Mouse (Mus musculus) left cerebral cortex, adult 9 months (tissue): ENCODE results near the gene Gm20662.
A peak's percentile ranks its signal among the peaks of the same experiment; 100 is the strongest.

Experiments used
- DNase-seq, 2 experiments: peaks; one replicate each; pipeline ENCODE4 v3.0.0; 2022; ENCODE audit warnings: low spot score in 2 of 2

Gene Gm20662

DNA sequence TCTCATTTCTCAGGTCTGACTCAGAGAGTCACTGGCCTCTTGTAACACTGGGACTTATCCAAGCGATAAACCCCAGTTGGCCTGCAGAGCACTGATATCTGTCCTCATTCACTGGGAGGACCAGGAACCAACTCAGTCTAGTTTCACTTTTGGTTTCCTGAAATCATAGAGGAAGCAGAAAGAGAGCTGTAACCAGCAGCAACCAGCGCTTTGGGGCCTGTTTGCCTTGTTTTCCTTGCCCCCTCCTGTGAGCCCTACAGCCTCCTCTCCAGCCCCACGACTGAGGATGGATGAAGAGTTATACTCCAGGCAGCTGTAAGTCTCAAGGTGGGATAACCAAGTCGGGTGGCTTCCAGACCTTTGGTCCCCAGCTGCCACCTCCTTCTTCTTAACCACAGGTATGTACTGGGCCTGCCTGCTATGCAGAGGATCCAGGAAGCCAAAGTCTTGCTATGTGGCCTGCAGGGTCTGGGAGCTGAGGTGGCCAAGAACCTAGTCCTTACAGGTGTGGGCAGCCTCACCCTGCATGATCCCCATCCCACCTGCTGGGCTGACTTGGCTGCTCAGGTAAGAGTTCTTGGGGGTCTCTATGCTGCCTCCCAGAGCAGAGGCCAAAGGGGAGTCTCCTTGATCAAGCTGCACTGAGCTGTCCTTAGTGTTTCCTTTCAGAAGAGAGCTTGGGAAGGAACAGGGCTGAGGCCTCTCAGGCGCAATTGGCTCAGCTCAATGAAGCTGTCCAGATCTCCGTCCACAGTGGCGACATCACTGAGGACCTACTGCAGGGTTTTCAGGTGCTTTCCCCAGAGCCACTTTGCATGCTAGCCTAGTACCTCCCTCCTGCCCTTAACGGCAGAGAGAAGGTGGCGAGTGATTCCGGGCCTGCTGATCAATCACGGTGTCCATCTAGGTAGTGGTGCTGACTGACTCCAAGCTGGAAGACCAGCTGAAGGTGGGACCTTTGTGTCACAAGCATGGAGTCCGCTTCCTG is 20.5 kb upstream of the Gm20662 start, which contains the start of gene Uba7:
TSS of gene Uba7 (plus strand) at position 107 of the 988 bp plus-strand sequence.
- DNase-seq = no peak

DNA sequence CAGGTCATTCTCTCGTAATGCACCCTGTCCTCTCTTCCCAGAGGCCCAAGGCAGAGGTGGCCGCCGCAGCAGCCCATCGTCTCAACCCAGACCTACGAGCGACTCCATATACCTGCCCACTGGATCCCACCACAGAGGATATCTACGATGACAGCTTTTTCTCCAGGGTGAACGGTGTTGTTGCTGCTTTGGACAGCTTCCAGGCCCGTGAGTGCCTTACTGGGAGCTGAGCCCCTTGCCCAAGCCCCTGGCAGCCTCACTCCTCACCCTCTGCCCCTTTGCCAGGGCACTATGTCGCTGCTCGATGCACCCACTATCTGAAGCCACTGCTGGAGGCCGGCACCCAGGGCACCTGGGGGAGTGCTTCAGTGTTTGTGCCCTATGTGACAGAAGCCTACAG is 17.3 kb upstream of the Gm20662 start:
- no peak for DNase-seq

DNA sequence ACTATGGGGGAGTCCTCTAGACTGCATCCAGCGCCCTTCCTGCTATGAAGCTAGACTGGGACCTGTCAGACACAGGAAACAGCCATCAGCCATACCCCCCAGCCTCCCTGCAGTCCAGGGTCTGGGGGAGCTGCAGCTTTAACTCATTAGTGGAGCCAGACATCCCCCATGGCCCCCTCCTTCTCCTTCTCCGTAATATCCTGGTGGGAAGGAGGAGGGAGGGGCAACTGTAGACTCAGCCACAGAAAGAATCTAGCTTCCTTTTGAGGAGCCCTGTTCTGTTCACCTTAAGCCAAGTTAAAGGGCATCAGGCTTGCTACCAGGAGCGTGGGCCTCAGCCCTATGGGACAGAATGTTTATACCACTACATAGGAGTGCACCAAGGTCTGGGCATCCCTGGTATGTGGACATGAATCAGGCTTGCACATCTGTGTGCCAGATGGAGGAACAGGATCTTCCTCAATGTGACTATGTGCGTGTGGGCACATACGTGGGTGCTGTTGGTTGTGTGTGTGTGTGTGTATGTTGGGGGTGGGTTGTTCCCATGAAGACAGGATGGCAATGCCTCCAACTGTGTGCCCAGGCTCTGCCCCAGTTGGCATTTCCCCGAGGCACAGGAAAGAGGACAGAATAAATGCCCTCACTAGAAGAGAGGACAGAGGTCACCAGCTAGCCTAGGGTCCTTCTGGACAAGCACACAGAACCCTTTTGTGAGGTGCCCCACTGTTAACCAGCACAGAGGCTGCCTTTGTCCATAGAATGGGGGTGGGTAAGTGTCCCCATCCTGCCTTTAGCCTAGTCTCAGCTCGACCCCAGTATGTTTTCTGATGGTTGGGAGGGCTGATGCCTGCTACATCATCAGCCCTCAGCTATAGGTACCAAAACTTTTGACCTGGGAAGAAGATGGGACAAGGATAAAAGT is 14.2 kb upstream of the Gm20662 start:
- DNase-seq = peak in 1 of 2 experiments; percentile 60

DNA sequence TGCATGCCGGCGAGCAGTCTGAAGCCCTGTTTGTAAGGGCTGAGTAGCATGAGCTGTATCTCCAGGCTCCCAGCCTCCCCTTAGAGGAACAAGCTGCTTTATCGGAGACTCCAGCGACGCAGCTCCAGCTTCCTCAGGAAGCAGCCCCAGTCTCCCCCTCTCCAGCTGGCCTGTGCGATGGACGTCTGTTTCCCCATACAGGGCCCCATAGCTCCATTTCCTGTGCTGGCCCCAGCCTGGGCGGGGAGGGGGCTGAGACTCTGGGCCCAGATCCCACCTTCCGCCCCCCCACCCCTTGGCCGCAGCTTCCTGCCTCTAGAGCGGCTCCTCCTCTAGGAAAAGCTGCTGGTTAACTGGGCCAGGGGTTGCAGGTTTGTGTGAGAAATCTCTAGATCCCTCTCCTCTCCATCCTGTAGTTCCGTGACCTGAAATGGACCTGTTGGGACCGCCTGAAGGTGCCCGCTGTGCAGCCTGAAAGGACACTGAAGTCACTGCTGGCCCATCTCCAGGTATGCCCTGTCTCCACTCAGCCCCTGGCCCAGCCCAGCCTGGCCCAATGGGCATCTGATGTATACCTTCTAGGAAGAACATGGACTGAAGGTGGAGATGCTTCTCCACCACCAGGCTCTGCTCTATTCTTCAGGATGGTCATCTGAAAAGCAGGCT is 13.3 kb upstream of the Gm20662 start, which contains the start of gene Gm20661:
TSS of gene Gm20661 (plus strand) at position 378 of the 666 bp plus-strand sequence.
- DNase-seq = peak in 1 of 2 experiments; percentile 35

DNA sequence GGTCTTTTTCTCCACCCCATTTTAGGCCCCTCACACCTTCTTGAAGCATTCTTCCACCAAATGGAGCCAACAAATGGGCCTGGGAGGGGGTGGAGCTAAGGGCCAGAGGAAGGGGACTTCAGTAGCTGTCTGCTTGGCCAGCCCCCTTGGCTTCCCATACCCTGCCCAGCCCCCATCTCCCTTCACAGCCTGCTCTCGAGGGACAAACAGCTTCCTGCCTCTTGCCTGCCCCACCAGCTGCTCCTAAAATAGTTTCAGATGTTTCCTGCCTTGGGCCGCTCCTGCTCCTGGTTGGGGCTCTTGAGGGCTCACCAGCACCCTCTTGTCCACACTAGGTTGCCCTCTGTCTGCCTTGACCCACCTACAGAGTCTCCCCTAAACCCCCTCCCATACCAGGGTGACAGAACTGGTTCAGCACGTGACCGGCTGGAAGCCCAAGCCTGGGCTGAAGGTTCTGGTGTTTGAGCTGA is 12.7 kb upstream of the Gm20662 start:
- DNase-seq = peak in 1 of 2 experiments; percentile 42

DNA sequence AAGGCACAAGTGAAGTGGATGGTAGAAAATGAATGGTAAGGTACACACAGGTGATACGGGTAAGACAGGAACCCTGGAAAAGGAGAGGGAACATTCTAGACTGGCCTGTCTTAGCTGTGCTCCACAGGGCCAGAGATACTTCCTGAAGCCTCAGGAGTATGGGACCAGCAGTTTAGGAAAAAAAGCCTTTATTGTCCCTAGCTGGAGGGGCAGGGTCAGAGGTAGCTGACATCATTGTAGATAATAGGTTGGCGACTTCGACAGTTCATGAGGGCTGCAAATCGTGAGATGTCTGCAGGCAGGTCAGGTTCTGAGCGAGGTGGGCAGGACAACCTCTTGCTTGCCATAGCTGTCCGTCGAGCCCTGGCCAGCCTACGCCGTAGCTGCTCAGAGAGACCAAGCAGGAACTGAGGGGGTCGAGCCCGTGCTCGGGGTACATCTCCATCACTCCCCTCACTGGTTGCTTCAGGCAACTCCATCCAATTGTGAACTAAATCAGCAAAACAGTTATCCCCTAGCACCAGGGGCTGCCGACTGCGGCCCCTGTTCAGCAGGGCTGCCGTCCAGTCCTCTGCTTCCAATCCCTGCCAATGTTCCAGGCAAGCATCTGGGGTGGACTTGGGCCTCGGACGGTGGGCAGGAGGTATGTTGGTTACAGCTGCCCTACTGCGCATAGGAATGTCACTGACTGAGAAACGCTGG is 11.9 kb upstream of the Gm20662 start:
- DNase-seq = no peak

DNA sequence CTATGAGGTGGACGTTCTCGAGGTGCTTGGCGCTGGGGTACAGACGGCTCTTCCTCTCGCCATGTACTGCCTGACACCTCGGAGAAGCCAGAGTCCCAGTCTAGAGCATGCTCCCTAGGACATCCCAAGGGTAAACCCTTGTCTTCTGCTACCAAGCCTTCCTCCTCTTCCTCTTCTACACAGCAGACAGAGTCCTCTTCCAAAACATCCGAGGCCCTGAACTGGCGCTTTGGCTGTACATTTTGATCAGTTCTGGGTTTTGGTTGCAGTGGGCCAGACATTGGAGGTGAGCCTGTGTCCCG is 11.4 kb upstream of the Gm20662 start:
- DNase-seq = no peak

DNA sequence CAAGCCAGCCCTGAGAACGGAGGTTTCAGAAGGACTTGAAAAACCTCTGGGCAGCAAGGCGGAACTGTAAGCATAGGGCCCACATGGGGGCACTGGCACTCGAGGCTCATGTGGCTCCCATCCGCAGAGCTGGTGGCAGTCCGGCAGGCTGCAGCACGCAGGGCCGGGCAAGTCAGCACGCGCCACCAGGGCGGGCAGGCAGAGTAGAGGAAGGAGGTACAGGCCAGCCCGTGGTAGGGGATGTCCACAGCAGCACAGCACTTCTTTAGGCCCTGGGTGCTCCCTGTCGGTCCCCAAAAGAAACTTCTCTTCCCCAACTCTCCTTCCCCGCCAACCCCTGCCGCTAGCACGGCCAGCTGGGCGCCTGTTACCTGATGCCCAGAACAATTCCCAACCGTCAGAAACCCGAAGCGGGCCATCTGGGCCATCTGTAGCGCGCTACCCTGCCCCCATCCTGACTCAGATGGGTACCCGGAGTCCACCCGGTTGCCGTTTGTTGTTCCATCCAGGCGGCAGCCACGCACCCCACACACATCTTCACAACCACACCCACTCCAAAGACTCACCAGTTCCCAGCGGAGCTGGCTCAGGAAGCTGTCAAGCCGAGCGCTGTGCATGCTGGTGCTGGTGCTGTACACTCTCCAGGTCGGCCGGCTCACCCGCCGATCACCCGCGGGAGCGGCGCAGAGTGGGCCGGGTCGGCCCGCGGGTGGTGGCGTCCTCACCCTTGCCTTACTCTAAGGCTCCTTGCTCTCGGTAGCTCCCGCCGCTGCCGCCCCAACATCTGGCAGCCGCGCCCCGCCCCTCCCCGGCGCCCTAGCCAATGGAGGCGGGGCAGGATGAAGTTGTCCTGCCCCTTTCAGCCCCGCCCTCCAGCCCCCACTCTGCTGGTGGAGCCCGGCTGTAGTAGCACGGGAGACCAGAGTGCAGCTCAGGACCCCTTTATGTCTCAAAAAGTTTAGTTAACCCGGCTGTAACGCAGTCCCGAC is 10.7 kb upstream of the Gm20662 start, which contains the start of gene Inka1:
TSS of gene Inka1 (minus strand) at position 749 of the 989 bp plus-strand sequence.
- DNase-seq = peak in 1 of 2 experiments; percentile 81

DNA sequence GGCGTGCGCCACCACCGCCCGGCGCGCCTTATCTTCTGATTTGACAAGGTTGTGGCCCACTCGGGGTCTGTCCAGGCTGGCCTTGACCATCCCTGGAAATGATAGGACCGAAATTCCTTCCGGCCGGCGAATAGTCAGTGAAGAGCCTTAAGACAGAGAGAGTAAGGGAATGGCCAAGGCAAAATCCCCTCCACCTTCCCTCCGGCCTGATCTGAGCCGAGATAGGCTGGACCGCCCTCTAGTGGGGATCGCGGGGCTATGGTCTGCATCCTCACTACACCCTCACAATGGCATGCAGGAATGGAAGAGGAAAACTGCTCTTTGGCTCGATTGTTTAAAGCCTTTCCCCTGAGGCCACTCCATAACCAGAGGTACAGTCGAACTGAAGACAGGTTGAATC is 9.8 kb upstream of the Gm20662 start:
- DNase-seq = peak in 1 of 2 experiments; percentile 75

DNA sequence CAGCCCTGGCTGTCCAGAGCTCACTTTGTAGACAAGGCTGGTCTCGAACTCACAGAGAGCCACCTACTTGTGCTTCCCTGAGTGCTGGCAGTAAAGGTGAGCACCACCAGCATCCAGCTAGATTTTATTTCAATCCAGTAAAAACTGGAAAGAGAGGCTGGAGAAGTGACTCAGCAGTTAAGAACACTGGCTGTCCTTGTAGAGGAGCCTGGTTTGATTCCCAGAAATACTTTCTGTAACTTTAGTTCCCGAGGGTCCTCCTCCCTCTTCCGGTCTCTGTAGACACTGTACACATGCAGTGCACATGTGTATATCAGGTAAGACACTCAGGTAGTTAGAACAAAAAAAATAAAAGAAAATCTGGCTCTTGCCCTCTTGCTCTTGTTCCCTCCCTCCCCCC is 8.2 kb upstream of the Gm20662 start:
- no peak for DNase-seq

DNA sequence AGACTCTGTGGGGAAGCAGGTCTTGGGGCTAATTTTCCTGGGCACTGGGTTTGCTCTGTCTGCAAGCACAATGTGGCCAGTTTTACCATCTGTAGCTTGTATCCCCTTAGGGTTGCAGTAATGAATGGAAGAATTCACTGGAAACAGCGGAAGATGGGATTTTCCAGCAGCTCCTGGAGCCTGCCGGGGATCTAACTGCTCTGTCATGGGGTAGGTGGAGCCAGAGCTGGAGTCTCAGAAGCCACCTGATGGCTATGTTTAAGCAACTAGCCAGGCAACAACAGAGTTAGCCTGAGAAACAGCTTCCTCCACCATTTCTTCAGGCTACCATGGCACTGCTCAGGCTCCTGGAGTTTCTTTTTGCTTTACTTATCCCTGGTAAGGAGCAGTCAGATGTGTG is 4.0 kb upstream of the Gm20662 start, which contains the start of gene Cdhr4:
TSS of gene Cdhr4 (plus strand) at position 301 of the 400 bp plus-strand sequence.
- DNase-seq = no peak

DNA sequence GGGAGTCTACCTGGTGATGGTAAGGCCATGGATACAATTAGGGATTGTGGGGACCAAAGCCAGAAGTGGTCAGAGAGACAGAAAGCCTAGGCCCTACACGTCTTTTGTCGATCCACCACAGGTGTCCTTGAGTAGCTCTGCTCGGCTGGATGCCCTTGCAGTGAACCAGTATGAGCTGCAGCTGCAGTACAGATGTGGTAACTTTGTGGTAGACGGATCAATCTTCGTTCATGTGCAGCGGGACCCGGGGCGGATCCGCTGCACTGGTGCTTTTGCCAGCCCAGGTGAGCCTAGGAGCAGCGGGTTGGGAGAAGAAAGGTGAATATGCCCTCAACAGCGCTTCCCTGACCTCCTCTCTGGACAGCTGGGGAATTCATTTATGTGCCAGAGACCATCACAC is 3.1 kb upstream of the Gm20662 start:
- no peak for DNase-seq

DNA sequence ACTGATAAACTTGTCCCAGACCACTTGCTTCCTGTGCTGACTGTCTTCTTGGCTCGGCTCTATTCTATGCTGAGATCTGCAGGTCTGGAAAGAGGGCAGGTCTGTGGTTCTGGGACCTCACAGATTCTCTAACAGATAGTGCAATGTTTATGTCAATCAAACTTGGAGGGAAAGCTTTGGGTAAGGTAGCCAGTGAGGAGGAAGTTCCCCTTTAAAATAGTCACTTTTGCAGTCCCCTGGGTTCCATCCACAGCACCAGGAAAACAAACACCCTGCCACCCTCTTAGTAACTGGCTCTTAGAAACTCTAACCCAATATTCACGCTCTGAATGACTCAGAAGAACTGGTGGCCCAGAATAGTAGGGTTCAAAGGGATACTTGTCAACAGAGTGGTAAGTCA is 1.7 kb upstream of the Gm20662 start:
- DNase-seq = no peak

DNA sequence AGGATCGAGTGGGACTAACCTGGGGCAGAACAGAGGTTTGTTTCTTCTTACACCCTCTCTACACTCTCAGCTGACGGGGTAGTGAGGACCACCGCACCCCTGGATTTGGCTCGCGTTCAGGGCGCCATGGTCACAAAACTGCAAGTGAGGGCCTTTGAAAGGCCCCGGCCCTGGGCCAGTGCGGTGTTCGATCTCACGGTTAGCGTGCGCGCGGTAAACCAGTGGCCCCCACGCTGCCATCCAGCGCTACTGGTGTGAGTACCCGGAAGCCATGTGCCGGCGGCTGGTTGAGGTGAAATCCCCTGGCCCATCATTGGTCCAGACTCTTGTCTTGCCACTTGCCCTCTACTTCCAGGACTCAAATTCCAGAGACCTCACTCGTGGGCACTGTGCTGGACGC is 636 bp upstream of the Gm20662 start:
- no peak for DNase-seq

DNA sequence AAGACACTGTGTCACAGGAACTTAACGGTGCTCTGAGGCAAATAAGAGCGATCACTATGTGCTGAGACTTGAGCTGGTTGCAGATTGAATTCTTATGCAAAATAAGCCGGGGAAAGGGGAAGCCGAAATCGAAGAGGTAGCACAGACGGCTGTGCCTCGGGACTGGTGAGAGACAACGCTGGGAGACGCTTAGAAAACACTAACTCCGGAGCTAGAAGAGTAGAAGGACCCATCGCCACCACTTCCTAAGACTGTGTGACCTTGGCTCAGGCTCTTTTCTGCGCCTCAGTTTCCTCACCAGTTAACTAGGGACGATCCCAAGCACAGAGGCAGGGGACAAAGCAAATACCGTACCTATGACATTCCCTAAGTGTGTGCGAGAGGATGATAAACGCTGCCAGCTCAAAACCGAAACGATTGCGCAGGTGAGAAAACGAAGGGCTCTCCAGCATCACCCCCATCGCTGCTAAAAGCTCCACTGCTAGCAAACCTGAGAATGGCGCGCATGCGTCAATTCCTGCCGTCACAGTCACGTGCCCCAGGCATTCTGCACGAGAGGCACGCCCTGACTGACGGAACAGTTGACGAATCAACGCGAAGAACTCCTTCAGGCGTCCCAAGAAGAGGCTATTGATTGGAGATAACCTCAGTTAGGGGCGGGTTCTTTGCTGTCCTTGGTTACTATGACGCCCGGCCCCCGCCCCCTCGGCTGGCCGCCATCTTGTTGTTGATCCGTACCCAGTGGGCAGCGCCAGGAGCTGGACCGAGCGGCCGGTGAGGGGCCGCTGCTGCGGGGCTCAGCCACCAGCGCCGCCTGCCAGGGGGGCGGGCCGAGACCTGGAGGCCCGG is 6.0 kb downstream of the Gm20662 start, which contains the start of gene Ip6k1:
TSS of gene Ip6k1 (plus strand) at position 580 of the 849 bp plus-strand sequence.
- peak; percentile 100 for DNase-seq

DNA sequence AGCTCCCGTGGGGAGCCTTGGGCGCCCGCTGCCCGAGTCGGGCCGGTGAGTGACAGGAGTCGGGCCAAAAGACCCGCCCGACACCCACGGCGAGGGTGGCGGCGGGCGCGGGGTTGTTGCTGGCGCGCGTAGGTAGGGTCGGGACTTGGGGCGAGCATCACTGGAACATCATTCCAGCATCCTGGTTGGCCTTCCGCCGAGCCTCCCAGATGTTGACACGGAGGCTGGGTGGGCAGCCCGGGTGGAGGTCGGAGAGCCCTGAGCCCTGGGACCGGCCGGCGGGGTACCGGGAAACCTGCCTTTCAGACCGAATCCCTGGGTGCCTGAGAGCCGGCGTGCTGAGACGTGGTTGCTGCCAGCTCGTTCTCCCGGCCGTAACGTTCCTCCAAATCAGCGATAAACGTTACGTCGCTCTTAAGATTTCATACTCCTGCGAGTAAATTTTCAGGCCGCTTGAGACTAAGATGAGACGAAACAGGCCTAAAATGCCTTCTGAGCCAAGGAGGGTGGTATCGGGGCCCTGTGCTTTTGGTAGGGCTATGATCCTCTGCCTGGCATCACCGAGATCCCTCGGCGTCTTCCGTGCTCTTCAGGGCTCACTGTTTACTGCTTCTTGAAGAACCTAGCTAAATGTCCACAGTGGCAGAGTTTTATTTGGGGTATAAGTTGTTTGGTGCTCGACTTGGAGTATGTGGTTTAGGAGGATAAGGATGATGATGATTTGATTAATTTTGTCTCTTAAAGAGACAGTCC is 6.8 kb downstream of the Gm20662 start:
- DNase-seq = no peak

DNA sequence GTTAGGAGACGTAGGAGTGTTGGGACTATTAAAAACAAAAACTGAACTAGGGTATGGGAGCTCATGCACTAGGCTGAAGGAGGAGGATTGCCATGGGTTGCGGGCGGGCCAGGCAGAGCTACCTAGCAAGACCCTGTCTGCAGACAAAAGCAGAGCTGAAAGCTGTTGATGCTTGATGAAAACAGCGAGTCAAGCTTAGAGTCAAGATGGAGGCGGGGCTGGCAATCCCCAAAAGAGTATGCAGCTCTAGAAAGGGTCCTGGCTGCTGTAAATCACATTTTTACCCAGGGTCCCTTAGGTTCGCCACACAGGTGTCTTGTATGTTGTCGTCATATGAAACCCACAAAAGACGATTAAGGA is 7.4 kb downstream of the Gm20662 start:
- no peak for DNase-seq

DNA sequence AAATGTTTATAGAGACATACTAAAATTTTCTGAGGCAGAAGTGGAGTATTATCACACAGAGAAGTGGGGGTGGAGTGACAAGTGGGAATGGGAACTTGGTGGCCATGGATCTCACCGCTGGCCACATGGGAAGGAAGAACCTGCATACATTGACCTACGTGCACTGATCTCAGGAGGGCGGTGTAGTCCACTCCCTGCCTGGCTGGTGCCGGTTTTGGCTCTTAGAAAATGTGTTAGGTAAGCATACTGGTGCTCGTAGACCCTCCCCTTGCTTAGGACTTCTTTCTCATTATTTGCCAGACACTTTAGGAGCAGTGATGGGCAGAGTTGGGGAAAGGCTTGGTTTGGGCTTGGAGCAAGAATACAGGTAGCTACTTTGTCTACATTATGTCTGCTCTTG is 11.9 kb downstream of the Gm20662 start:
- no peak for DNase-seq
